Mouse (Mus musculus) heart, postnatal 14 days (tissue): ENCODE results near the gene Fbp1. TPM values are rescaled to one million over a fixed set of nuclear protein-coding genes. Genes with fewer than 3 reads are reported as not detected.
A peak's percentile ranks its signal among the peaks of the same experiment; 100 is the strongest.
"Not testable (repeated sequence)": the region's sequence is repeated elsewhere in the genome, so short reads cannot be mapped to it uniquely, and the experiment has no call there.

Experiments
- DNase-seq, 2 experiments: peaks; one replicate each; pipeline ENCODE4 v3.0.0; 2021 to 2022
- intact Hi-C: fragments of 180-260 bp; cut with DNase I; formaldehyde crosslinking; loops from one replicate; pipeline ENCODE4 v1.15.1; 2025
- total RNA-seq, 2 experiments: library from RNA; stranded (reverse); gene quantifications; 2 replicates each; pipeline ENCODE4 v1.2.3; 2021

The Fbp1 gene
- total RNA-seq, 2 experiments from 2014 or later = not detected

DNA sequence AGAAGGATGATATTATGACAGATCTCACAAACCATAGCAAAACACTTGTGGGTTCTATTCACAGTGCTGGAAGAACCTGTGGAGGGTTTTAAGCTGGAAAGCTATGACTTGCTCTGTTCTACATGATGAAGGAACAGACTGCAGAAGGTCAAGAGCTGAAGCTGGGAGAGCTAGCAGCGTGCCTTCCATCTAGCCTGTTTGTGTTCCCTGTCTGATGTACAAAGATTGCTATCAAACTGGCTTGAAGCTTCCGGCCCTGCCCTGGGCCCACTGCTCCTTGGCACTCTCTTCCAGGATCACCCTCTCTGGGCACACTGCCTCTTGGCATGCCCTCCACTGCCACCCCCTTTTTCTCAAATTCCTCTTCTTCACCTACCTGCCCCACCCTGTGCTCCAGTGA, 1.2 kb upstream of the Fbp1 start:
- intact Hi-C loops = no loop called here
- no peak for DNase-seq

DNA sequence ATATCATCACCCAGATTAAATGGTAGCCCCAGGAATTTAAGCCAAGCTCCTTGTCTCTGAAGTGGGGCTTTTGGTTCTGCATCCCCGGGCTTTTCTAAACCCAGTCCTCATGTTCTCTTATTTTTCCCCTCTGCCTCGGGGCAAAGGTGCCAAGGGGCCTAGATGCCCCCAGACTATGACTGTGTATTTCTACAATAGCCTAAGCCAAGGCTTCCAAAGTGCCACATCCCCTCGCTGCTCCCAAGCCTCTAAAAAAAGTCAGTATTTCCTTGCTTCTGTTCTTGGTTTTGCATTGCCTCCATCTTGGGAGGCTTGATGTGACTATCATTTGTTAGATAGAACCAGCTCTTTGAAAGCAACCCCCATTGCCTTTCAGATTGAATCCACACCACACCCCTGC, 3.5 kb downstream of the Fbp1 start:
- intact Hi-C loops = no loop called here
- no peak for DNase-seq

DNA sequence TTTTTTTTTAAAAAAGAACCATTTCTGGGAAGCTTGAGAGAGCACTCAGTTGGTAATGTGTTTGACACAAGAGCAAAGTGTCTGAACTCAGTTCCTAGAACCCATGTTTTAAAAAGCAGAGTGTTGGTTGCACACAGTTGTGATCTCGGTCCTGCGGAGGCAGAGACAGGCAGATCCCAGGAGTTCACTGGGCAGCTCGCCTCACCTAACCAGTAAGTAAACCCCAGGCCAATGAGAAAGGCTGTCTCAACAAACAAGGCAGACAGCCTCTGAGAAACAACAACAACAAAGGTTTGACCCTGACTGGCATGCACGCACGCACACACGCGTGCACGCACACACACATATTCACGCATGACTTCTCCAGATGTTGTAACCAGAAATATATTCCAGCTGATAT, 4.2 kb downstream of the Fbp1 start:
- intact Hi-C loops = no loop called here

DNA sequence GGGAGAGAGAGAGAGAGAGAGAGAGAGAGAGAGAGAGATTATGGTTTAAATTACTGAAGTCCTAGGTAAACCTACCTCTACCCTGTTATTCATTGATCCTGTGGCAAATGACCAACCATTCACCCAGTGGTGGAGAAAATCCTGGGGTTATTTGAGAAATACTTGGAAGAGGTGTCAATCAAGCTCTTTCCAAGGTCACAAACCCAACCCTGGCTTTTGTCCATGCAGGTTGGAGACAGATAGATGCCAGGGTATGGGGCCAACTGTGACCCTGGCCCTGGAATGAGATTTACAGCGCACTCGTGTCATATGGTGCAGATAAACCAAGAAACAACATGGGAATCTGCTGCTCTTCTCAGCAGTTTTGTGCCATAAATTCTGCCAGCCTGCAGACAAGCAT, 4.6 kb downstream of the Fbp1 start:
- no peak for DNase-seq
- intact Hi-C loops = no loop called here

More for the DNA sequence above, 4.2 kb downstream of the Fbp1 start:
- DNase-seq = no peak

DNA sequence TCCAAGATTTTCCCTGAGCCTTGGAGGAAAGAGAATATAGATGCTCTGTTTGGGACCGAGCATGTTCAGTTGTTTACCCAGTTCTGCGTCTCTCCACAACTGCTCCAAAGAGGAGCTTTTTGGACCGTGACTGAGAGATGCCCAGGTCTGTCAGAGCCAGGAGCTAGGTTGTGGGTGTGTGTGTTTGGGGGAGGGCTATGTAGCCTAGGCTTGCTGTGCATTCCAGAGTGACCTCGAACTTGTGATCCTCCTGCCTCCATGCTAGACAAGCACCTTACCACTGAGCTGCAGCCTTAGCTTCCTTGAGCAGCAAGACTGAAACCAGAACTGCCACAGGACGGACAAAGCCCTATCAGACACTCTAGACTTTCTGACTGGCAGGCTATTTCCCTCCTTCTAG, 5.2 kb downstream of the Fbp1 start:
- no peak for DNase-seq
- intact Hi-C loops = no loop called here

DNA sequence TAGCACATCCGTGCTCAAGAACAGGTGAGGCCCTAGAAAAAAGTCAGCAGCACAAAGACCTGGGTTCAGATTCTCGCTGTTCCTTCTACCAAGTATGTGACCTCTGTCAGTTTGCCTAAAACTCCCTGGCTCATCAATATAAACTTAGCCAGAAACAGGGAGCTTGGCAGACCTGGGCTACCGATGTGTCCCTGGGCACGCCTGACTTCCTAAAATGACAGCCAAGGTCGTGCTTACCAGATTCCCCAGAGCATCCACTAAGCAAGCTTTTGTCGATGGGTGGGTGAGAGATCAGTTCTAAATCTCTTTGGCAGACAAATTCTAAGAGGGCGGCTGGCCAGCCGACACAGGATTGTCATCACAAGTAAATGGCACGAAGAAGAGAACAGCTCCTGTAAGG, 6.7 kb downstream of the Fbp1 start:
- no peak for DNase-seq
- intact Hi-C loops = no loop called here

DNA sequence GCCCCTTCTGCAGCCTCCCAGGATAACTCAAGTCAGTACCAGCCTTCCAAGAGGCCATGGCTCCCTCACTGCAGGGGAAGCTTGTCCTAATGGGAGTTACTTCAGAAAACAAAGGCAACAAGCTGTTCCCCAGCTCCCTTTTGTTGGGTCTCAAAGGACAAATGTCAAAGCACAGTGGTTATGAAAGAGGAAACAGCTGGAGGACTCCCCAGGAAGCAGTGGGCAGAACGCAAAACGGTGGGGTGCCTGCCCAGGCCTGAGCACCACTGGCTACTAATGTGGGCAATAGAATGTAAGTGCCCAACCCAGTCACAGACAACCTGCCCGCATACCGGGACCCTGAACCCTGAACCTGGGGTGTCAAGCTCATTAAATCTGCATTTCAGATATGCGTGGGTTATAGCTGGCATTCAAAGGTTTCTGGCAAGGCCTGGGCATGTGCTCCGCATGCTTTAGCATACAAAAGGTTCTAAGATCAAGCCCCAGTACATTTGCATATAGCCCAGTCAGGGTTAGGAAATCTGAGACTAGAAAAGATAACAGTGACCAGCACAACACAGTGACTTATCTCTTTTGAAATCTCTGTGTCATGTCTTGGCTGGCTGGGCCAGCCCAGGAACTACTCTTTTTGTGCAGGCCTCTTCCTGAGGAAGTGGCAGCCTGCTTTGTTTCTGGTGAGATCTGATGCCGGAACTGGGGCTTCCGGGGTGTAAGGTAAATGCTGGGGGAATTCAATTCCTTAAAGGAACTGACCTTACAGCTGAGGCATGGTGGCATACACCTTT, 8.1 kb downstream of the Fbp1 start:
- no peak for DNase-seq
- intact Hi-C loops = no loop called here

DNA sequence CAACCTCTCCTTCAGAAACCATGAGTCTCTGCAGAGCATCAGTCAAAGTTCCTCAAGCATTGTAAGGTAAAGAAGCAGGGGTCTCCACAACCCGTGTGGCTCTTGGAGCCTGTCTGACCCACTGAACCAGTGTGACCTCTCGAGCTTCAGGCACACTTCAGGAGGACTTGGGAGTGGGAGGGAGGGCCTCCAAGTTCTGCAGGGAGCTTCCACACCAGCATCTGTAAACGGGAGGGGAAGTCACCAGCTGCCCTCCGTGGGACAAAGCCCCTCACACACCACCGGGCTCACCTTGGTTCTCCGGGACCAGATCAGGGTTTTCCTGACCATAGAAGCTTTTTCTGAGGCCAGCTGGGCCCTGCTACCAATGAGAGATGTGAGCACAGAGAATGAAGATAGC, 8.7 kb downstream of the Fbp1 start:
- intact Hi-C loops = no loop called here

DNA sequence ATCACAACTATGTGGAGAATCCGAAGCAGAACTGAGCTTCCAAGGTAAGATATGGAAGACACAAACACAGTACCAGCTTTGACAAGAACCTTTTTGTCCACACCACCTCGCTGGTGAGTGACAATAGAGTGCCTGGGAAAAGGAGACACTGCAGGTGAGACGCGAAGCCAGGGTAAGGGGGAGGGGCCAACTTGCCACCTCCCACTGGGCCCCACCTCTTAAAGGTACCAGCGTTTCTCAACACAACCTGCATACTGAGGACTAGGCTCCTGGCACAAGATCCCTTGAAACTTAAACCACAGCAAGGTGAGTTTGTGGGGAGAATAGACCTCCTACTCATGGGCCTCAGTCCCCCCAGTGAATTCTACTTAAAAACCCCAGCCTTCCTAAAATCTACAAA, 10.8 kb downstream of the Fbp1 start:
- intact Hi-C loops = no loop called here
- DNase-seq = no peak

More for the DNA sequence above, 8.7 kb downstream of the Fbp1 start:
- no peak for DNase-seq

DNA sequence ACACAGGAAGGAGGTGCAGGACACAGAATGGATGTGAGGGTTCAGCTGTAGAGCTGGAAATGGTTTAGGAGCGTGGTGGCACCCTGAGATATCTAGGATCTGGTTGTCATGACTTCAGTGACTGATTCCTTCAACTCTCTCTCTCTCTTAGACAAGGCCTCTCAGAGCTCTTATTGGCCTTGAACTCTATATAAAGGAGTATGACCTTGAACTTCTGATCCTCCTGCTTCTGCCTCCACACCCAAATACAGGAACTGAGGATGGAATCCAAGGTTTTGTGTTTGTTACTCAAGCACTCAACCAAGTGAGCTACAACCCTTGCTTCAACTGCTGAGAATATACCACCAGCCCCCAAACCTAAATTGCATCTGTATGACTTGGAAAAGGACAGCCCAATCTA, 12.0 kb downstream of the Fbp1 start:
- DNase-seq = no peak
- intact Hi-C loops = no loop called here

DNA sequence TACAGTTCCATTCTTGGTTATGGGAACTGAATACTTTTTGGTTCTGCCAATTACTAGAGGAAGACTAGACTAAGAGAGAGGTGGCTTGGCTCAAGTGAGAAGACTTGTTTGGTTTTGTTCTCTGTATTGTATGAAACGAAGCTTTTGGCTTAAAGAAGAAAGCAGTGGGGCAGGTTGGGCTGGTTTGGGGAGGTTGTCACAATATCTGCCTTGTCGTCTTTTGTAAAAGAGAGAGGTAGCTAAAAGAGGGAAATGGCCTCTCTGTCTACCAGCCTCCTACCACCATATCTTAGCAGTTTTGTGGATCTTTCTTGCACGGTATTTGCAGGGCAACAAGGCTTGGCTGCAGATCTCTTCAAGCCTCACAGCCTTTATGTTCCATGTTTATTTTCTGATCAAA, 15.8 kb downstream of the Fbp1 start:
- DNase-seq = no peak
- intact Hi-C loops = no loop called here

DNA sequence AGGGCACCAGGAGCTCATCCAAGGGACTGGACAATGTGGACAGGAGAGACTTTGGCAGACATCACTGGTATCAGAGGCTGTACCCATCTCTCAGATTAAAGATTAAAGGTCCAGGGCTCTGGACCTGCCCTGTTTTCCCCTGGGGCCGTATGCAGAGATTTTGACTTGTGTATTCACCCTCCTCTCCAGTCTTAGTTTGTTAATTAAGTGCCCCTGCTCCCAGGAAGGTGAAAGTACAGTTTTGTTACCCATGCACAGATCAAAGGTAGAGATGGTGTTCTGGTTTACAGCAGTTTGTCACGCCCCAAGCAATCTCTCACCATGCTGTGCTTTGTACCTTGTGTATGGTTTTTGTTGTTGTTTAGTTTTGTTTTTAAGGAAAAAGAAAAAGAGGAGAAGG, 17.5 kb downstream of the Fbp1 start:
- intact Hi-C loops = no loop called here
- no peak for DNase-seq

DNA sequence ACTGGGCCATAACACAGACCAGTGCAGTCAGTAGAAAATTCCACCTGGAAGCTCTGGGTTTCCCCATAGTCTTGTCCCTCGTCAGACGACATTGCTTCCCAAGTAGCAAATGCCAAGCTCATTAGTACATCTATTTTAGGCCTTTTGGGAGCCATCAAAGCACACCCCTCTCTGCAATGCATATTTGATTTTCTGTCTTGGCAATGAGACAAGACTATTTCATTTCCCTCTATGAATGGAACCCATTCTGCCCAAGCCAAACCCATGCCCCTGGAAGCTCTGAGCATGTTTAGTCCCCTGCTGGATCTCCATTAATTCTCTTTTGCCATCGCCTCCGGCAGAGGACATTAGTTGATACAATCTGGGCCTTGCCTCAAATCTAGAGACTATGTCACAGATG, 21.3 kb downstream of the Fbp1 start:
- intact Hi-C loops = no loop called here
- no peak for DNase-seq

DNA sequence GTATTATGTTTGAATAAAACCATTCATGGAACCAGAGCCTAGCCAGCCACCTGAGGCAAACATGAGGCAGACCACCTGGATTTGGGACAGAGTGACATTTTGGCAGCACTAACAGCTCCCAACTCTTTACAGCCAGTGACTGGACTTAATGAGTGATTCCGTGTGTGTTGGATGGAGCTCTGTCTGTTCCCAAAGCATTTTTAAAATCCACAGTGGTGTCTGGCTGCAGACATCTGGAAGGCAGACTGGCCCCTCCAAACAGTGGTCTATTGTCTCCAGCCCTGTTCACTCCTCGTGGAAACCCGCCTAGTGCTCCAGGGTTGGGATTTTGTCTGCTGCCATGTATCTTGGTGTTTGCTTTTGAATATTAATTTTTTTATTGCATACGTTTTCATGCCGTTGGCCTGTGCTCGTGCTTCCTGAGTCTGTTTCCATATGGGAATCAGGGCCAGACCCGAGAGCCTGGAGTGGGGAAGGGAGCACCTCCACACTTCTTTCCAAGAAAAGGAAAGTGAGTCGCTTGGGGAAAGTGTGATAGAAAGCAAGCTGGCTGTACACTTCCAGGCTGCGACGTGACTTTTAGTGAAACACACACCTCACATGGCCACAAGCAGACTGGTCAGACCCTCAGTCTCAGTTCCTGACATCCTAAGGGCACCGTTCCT, 22.3 kb downstream of the Fbp1 start:
- intact Hi-C loops = no loop called here
- DNase-seq = no peak

DNA sequence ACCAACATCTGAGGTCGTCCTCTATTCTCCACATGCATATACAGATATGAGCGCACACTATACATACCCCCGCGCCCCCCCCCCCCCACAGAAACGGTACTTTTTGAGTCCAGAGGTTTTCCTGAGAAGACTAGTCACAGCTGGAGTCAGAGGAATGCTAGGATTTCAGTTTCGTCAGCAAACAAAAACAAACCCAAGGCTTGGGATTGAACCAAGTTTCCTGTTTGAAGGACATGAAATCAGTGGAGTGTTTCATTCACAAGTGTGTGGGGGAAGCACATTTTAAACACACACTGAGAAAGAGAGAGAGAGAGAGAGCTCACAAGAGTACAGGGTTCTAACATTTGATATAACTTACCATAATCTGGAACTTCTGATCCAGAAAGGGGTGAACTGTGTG, 24.3 kb downstream of the Fbp1 start:
- DNase-seq = no peak
- intact Hi-C loops = no loop called here

DNA sequence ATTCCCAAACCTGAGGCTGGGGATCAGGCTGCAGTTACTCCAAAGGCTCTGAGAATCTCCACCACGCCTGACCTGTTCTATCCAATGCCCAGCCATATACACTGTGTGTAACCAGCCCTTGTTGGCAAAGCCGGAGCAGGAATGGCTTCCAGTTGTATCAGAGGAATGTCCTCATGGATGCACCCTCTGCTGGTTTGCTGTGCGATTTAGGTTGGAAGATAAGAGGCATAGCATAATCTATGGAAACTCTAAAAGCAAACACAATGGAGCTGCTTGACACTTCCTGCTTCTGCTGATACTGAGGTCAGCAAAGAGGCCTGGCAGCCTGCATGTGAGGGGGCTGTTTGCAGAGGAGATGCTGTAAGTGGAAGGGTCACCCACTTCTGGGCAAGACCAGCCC, 25.2 kb downstream of the Fbp1 start:
- DNase-seq = no peak
- intact Hi-C loops = no loop called here

DNA sequence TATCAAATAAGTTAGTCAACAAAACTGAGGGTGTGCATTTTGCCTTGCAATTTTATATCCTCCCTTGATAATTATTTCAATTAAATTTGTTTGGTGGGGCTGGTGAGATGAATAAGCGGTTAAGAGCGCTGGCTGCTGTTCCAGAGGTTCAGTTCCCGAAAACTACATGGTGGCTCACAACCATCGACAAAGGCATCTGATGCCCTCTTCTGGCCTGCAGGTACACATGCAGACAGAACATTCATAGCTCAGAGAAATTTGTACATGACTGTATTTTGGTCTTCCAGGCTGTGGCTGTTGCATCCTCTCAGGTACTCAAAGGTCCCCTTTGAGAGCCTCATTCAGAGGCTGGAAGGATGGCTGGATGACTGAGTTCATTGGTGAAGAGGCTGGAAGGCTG, 28.0 kb downstream of the Fbp1 start:
- DNase-seq = no peak
- intact Hi-C loops = no loop called here

DNA sequence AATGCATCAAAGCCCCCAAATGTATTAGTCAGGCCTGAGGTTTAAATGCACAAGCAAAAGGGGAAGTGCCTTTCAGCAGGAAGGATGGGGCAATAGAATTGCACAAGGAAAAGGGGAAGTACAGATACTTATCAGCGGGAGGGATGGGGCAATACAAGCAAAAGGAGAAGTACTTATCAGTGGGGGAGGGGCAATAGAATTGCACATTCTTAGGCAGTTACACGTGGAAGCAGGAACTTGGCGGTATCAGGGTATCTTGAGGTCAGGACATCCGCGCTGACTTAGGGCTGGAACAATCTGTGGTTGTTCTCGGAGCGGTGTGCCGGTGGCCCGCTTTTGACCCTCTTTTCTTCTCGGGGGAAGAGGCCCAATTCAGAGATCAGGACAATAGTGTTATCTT, 28.8 kb downstream of the Fbp1 start:
- intact Hi-C loops = loop anchor here (10.0 kb wide), 2 partner anchors 294 to 394 kb away; partner anchors contain the start of gene Gm49359
- DNase-seq = not testable (repeated sequence)

DNA sequence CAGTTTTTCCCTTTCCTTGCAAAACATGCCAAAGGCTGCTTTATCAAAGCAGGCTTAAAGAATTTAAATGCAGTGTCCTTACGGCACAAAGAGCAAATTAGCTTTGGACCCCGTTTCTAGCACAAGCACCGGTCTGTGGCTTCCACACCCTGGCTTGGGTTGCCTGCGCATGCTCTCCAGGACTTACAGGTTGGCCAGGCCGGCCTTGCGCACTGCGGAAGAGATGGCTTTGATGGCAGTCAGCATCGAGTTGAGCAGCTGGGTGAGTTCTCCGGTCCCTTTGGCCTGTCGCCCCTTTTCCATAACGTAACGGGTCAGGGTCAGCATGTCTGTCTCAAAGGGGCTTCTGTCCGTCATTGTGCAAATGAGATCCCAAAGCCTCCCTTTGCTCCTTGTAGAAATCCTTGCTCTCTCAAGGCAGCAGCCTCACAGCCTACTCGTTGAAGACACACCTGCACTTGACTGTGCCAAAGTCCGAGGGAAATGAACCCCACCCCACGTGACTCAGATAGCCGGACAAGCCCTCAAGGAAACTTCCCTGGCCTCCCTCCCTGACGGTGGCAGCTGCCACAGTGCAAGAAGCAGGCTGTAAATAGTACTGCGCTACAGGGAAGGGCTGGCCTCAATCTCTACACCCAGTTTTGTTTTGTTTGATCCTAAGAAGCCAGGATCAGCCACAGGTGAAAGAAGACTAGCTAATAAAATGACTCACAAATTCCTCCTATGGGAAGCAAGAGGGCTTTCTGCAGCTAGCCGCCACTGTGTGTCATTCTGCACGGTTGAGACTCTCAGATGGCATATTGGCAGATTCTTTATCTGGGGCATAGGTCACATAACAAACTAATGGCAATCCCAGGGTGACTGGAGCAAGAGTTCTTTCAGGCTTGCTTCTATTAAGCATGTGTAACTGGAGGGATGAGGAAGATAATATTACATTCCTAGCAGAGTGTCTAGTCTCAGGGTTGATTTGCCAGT, 29.9 kb downstream of the Fbp1 start, which contains the start of gene Fbp2:
TSS of gene Fbp2 (minus strand) at position 482 of the 975 bp plus-strand sequence.
- DNase-seq = peak; percentile 12 to 49
- intact Hi-C loops = loop anchor here (2.0 to 10.0 kb wide), 3 partner anchors 233 to 393 kb away; partner anchors contain the start of genes 6720489N17Rik and Gm49359

DNA sequence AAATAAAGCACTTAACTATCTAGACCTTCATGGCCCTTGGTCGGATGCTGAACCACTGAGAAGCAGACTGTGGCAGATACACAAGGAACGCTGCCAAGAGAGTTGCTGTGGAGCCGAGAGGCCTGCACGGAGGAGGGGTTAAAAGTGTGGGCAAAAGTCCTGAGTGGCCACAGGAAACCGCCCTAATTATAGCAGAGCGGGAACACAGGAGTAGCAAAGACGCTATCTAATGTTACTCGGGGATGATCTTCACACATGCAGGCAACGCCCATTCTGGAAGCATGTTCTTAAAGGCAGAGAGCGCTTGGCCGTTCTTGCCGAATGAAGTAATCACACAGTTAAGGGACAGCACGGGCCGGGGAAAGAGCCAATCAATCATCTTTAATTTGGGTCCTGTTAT, 31.2 kb downstream of the Fbp1 start:
- intact Hi-C loops = loop anchor here (2.0 to 10.0 kb wide), 3 partner anchors 232 to 392 kb away; partner anchors contain the start of genes 6720489N17Rik and Gm49359
- peak; percentile 24 to 39 for DNase-seq

DNA sequence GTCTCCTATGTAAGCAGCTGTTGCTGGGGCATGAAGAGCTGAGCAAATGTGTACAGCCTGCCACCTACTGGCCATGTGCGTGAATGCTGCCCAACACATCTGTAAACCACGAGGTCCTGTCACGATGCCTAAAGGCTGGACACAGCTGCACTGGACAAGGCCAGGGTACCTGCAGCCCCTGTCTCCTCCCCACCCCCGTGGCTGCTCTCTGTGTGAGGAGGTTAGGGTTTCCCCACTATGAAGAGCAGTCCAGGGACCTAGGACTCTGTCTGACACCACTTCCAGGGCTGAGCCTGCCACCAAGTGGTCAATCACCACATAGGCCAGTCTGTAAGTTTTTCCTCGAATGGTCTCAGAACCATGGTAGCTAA, 31.8 kb downstream of the Fbp1 start:
- DNase-seq = peak; percentile 79 to 83
- intact Hi-C loops = loop anchor here (2.0 to 10.0 kb wide), 3 partner anchors 231 to 391 kb away; partner anchors contain the start of genes 6720489N17Rik and Gm49359
